Mouse (Mus musculus) bone marrow, adult 2 months (tissue): ENCODE measurements around the gene Crkl.

Experiments
- CTCF ChIP-seq: fragments of 200-500 bp; IDR thresholded peaks from 2 replicates; pipeline ENCODE4 v1.5.1; 2011; ENCODE audit warnings: low read length, control low read depth; ENCODE audit not compliant: control insufficient read depth, insufficient read depth
- POLR2A ChIP-seq: fragments of 200-500 bp; IDR thresholded peaks from 2 replicates; pipeline ENCODE4 v1.6.1; 2011; ENCODE audit warnings: low read depth, mild to moderate bottlenecking, control low read depth, low read length, borderline replicate concordance; ENCODE audit not compliant: control insufficient read depth

DNA sequence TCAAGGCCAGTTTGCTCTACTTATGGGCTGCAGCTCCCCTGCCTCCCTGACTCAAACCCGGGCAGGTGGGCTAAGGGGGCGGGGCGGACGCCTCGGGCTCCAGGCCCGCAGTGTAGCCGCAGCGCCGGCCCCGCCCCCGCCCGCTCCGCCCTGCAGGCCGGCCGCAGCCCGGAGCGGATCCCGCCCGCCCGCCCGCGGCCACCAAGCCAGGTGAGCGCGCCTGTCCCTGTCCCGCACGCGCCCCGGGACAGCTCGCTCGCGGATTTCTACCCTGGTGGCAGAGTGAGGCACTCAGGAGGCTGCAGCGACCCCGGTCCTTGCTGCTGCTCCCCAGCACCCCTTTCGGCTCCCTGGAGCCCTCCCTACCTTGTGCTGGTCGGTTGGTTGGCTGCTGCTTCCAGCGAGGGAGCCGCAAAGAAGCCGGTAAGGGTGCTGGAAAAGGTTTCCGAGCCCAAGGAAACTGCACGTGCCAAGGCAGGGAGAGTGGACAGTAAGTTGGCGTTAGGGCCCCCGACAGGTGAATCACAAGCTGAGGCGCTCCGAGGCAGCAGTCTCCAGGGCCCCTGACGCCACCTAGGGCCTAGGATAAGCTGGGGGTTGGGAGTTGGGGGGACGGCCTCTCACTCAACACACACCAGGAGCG lies 37.8 kb downstream of the Crkl start, which contains the start of gene Aifm3:
- TF ChIP-seq CTCF (no peak), POLR2A (no peak)
